Mouse (Mus musculus): ENCODE results near the gene Ccdc39. TPM values are rescaled to one million over a fixed set of nuclear protein-coding genes. Genes with fewer than 3 reads are reported as not detected.

Ccdc39 gene
- total and polyA plus RNA-seq, 2 experiments from 2014 or later, result 10.0 to 12.1 TPM

DNA sequence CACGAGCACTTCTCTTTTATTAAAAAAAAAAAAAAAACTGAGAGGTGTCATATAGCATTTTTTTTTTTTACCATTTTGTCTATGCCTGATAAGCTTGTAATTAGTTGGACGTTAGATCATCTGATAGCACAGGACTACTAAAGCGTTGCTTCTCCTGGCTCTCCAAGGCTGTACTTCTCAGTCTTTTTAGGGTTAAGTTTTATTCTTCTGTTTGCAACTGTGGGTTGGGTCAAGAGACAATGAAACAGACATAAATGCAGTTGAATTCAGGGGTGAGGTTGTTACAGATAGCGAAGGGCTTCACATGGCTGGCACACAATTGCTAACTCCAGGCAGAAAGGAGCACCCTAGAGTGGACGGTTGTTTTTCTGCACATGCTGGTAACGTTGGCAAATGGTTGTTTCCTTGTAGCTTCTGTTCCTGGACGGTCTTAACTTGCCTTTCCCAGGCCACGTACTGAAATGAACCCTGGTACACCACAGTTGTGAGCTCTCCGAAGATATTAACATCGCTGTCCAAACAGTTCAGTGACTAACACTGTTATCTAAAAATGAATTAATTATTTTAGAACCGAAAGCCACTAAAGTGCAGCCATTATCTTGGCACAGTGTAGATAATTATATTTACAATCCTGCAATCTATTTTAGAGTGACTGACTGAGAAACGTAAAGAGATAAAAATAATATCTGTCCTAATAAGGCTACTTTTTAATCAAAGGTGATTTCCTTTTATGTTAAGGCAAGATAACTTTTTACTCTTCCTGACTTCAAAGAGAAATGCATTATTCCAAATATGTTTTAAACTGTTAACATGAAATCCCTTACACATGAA lies 30.6 kb upstream of the Ccdc39 start:
- Histone ChIP-seq H3K36me3 (ENCODE audit: insufficient read depth, low read length) (no peaks in the 10 kb centered on the region), H3K27me3 (ENCODE audit: insufficient read depth, low read length) (no peaks in the 10 kb centered on the region), H3K4me2 (ENCODE audit: low read depth, low read length) (no peak overlapping the region), H3K9ac (replicated peaks; ENCODE audit: low read length) (no peak overlapping the region), H3K4me3 (ENCODE audit: low read length) (no peak overlapping the region), H3K27ac (no peak overlapping the region), H3K4me1 (ENCODE audit: insufficient read depth, low read length) (no peaks in the 10 kb centered on the region), H3K9me3 (ENCODE audit: low read length) (no peaks in the 10 kb centered on the region)
- no peak for TF ChIP-seq CTCF (IDR thresholded peaks at IDR 0.05; ENCODE audit: low read depth)
- DNase-seq (ENCODE audit: low spot score), result no peak
- ATAC-seq, result no peak
- 73% methylated on average over 12 of the region's 12 CpGs for WGBS

DNA sequence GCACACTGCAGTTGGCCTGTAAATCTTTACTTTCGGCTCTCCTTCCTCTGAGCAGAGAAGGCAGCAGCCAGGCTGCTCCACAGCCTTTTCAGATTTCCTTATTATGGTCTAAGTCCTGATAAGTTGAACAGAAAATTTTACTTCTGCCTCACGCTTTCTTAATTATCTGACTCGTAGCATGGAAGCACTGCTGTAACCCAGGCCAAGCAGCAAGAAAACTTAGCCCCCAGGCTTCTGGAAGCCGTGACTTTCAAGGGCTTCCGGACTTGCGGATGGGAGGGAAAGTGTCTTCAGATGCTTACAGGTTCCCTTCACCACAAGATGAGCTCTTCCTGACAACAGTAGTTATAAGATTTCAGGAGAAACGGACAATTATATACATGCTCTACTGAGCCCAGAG lies 29.7 kb upstream of the Ccdc39 start:
- no peaks in the 10 kb centered on the region for H3K27me3 ChIP-seq (ENCODE audit: insufficient read depth, low read length)
- H3K9ac ChIP-seq (replicated peaks; ENCODE audit: low read length), result no peak overlapping the region
- no peak for TF ChIP-seq CTCF (IDR thresholded peaks at IDR 0.05; ENCODE audit: low read depth)
- no peaks in the 10 kb centered on the region for H3K9me3 ChIP-seq (ENCODE audit: low read length)
- H3K4me2 ChIP-seq (ENCODE audit: low read depth, low read length), result no peak overlapping the region
- WGBS, result 74% methylated on average over 7 of the region's 7 CpGs
- H3K4me1 ChIP-seq (ENCODE audit: insufficient read depth, low read length), result no peaks in the 10 kb centered on the region
- no peak overlapping the region for H3K4me3 ChIP-seq (ENCODE audit: low read length)
- no peaks in the 10 kb centered on the region for H3K36me3 ChIP-seq (ENCODE audit: insufficient read depth, low read length)
- no peak for ATAC-seq
- no peak for DNase-seq (ENCODE audit: low spot score)
- no peak overlapping the region for H3K27ac ChIP-seq

DNA sequence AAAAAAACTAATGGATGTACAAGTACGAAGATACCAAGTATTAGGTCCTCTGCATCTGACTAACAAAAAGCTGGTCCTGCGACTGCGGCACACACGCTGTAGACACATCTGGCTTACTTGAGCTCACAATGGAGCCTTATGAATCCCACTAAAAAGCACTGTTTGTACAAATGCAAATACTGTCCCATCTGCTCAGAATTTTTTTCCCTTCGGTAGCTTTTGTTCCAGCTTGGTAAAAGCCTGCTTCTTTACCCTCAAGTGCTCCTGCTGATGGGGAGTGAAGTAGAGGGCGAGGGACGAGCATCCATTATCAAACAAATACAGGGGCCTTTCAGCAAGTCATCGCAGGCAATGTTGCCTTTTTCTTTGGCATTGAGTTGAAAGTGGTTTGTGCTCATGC lies 29.3 kb upstream of the Ccdc39 start:
- no peaks in the 10 kb centered on the region for H3K9me3 ChIP-seq (ENCODE audit: low read length)
- no peaks in the 10 kb centered on the region for H3K36me3 ChIP-seq (ENCODE audit: insufficient read depth, low read length)
- no peaks in the 10 kb centered on the region for H3K4me1 ChIP-seq (ENCODE audit: insufficient read depth, low read length)
- no peak overlapping the region for H3K4me2 ChIP-seq (ENCODE audit: low read depth, low read length)
- TF ChIP-seq CTCF (IDR thresholded peaks at IDR 0.05; ENCODE audit: low read depth), result no peak
- DNase-seq (ENCODE audit: low spot score) (no peak), ATAC-seq (no peak)
- no peak overlapping the region for H3K27ac ChIP-seq
- no peaks in the 10 kb centered on the region for H3K27me3 ChIP-seq (ENCODE audit: insufficient read depth, low read length)
- no peak overlapping the region for H3K9ac ChIP-seq (replicated peaks; ENCODE audit: low read length)
- 53% methylated on average over 8 of the region's 8 CpGs for WGBS
- H3K4me3 ChIP-seq (ENCODE audit: low read length), result no peak overlapping the region

DNA sequence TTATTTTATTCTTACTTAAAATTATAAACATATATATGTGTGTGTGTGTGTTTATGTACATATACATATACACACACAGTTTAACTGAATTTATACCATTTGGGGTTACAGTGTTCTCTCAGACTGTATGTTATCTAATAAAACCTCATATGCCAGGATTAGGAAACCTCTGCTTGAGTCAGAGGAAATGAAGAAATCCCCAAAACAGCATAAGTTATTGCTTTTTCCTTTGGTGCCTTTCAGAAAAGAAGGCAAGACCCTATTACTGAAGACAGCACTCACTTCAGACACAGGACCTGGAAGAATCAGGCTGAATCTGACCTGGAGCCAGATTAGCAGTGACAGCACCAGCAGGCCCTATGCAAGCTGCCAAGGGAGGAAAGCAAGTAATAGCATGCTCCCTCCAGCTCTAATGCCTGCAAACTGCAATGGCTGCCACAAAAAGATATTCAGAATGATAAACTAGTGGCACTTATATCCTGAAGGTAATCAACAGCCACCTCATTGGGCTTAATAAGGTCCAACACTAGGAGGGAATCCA lies 20.0 kb upstream of the Ccdc39 start:
- H3K9me3 ChIP-seq (ENCODE audit: low read length), result no peaks in the 10 kb centered on the region
- ATAC-seq (no peak), DNase-seq (ENCODE audit: low spot score) (no peak)
- H3K27ac ChIP-seq, result no peak overlapping the region
- no peaks in the 10 kb centered on the region for H3K4me1 ChIP-seq (ENCODE audit: insufficient read depth, low read length)
- H3K36me3 ChIP-seq (ENCODE audit: insufficient read depth, low read length), result no peaks in the 10 kb centered on the region
- no peaks in the 10 kb centered on the region for H3K27me3 ChIP-seq (ENCODE audit: insufficient read depth, low read length)
- H3K4me2 ChIP-seq (ENCODE audit: low read depth, low read length), result no peak overlapping the region
- H3K4me3 ChIP-seq (ENCODE audit: low read length), result no peak overlapping the region
- TF ChIP-seq CTCF (IDR thresholded peaks at IDR 0.05; ENCODE audit: low read depth), result no peak
- H3K9ac ChIP-seq (replicated peaks; ENCODE audit: low read length), result no peak overlapping the region

DNA sequence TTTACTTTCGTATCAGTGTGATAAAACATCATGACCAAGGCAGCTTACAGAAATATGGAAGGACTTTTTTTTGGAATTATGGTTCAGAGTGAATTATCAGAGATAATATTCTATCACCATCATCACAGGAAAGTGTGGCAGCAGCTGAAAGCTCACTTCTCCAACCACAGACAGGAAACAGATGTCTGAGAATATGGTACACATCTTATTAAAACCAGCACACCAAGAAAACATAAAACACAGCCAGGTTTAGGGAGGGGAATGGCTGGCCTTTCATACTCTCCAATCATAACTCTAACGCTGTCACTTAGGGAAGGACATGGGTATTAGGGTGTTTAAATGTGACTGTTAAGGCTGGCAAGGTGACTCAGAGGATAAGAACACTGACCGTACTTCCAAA lies 14.8 kb upstream of the Ccdc39 start:
- H3K27ac ChIP-seq, result no peak overlapping the region
- H3K27me3 ChIP-seq (ENCODE audit: insufficient read depth, low read length), result no peaks in the 10 kb centered on the region
- no peak overlapping the region for H3K4me3 ChIP-seq (ENCODE audit: low read length)
- ATAC-seq (no peak), DNase-seq (ENCODE audit: low spot score) (no peak)
- H3K9ac ChIP-seq (replicated peaks; ENCODE audit: low read length), result no peak overlapping the region
- no peaks in the 10 kb centered on the region for H3K9me3 ChIP-seq (ENCODE audit: low read length)
- 86% methylated on average over 3 of the region's 3 CpGs for WGBS
- no peaks in the 10 kb centered on the region for H3K36me3 ChIP-seq (ENCODE audit: insufficient read depth, low read length)
- no peaks in the 10 kb centered on the region for H3K4me1 ChIP-seq (ENCODE audit: insufficient read depth, low read length)
- TF ChIP-seq CTCF (IDR thresholded peaks at IDR 0.05; ENCODE audit: low read depth), result no peak
- H3K4me2 ChIP-seq (ENCODE audit: low read depth, low read length), result no peak overlapping the region

DNA sequence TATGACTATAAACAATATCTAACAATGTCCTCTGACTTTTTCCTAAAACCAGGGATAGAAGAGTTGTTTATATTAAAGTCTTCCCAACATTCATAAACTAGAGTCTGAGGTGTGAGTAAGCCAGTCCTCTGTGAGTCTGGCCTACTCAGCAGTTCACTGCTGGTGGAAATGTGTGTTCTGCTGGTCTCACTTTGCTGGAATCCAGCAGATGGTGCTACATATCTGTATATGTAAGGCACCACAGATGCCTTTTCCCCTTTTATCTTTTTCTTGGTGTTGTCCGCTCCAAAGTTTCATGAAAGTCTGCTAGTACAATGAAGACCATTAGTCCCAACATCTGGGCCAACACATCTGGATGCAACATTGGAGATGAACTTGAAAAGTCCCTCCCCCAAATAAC lies 9.0 kb upstream of the Ccdc39 start:
- Histone ChIP-seq H3K4me2 (ENCODE audit: low read depth, low read length) (no peak overlapping the region), H3K9me3 (ENCODE audit: low read length) (no peaks in the 10 kb centered on the region), H3K4me3 (ENCODE audit: low read length) (no peak overlapping the region), H3K27me3 (ENCODE audit: insufficient read depth, low read length) (no peaks in the 10 kb centered on the region), H3K36me3 (ENCODE audit: insufficient read depth, low read length) (no peaks in the 10 kb centered on the region), H3K9ac (replicated peaks; ENCODE audit: low read length) (no peak overlapping the region), H3K4me1 (ENCODE audit: insufficient read depth, low read length) (no peaks in the 10 kb centered on the region), H3K27ac (no peak overlapping the region)
- 39% methylated on average over 1 of the region's 1 CpGs for WGBS
- DNase-seq (ENCODE audit: low spot score), result peak; percentile 66
- TF ChIP-seq CTCF (IDR thresholded peaks at IDR 0.05; ENCODE audit: low read depth), result peak; percentile 68
- ATAC-seq, result no peak

DNA sequence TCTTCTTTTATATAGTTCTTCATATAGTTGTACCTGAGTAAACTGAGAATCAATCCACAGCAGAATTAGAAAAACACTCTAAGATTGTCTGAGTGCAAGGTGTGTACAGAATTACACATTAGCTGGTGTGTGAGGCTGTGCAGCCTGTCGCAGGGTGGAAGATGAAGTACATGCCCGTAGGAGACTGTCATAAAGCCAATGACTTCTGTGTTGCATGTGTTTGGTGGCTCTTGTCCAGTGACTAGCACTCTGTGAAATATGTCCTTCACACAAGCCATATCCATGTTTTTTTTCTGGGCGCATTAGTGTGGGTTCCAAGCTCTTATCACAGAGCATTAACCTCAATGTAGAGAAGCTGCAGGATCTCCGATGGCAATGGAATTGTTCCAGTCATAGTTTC lies 6.7 kb upstream of the Ccdc39 start:
- Histone ChIP-seq H3K4me3 (ENCODE audit: low read length) (no peak overlapping the region), H3K27me3 (ENCODE audit: insufficient read depth, low read length) (no peaks in the 10 kb centered on the region), H3K9me3 (ENCODE audit: low read length) (no peaks in the 10 kb centered on the region), H3K9ac (replicated peaks; ENCODE audit: low read length) (no peak overlapping the region), H3K27ac (no peak overlapping the region), H3K4me1 (ENCODE audit: insufficient read depth, low read length) (no peaks in the 10 kb centered on the region), H3K4me2 (ENCODE audit: low read depth, low read length) (no peak overlapping the region), H3K36me3 (ENCODE audit: insufficient read depth, low read length) (no peaks in the 10 kb centered on the region)
- no peak for ATAC-seq
- no peak for DNase-seq (ENCODE audit: low spot score)
- TF ChIP-seq CTCF (IDR thresholded peaks at IDR 0.05; ENCODE audit: low read depth), result no peak
- WGBS, result 80% methylated on average over 4 of the region's 4 CpGs
